Mouse (Mus musculus) CD4-positive, CD25-positive, alpha-beta regulatory T cell, adult 4 months (primary cell): Measurements from ENCODE around the gene Glrx5. TPM values are rescaled to one million over a fixed set of nuclear protein-coding genes. Genes with fewer than 3 reads are reported as not detected.

Source experiments
- ATAC-seq: one replicate; pipeline ENCODE4 v1.8.0; 2017
- polyA plus RNA-seq, 2 experiments: library from polyadenylated mRNA; unstranded; fragments of 100-300 nt; shearing (Covaris generic); gene quantifications; one replicate each; pipeline ENCODE4 v1.2.1; 2017

Glrx5 gene
- polyA plus RNA-seq, 2 experiments from 2014 or later, result 3.3 to 8.5 TPM

DNA sequence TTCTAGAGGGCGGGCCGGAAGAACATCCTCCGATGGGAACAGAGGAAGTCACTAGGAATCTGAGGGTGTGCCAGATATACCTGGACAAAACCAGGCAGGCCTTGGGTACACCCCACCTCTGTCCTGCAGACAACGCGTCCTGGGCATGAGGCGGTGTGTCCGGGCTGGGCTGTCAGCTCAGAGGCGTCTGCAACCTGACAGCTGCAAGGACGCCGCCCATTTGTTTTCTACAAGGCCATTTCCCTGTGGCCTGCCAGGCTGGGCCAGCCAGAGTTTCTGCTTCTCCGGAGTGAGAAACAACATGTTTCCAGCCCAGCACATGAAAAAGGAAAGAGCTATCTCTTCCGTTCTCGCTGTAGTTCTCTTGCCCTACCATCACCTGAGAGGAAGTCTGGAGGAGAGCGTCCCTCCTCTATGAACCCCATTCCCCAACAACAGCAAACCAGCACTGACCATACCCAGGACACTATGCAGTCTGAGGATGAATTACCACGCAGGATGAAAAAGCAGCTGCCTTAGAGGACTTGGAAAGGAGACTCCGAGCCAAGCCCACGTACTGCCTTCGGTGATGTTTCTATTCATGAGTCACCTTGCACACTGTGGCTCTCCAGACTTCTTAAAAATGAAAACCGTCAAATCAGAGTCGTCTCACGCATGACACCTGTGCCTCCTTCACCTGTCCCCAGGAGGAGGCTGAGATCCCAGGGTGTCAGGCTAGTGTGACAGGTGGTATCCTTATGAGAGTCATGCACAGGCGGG, 27.4 kb upstream of the Glrx5 start:
- ATAC-seq, result no peak

DNA sequence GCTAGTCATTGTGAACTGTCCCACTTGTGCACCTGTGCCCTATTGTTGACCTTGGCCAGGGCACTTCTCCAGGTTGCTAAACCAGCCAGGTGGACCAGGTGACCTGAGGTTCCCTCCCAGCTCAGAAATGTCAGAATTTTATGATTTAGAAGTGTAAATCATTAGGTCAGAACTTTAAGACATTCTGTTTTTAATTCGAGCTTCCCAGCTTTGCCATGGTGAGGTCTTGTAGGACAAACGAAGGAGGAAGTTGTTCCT, 26.8 kb upstream of the Glrx5 start:
- no peak for ATAC-seq

DNA sequence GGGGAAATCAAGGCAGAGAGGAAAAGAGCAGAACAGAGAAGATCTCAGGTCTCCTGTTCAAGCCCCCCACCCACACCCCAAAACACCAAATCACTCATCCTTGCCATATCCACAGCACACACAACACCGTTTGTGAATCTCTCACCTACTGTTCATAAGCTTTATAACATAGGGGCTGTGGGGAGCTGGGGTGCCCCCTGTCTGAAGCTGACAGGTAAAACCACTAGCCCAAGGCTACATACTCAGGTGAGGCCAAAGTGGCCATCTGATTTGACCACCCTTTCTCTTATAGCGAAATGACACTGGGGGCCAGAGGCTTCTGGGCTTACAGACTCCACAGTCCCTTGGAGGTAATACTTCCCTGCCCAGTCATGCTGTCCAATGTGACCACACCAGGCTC, 24.3 kb upstream of the Glrx5 start:
- no peak for ATAC-seq

DNA sequence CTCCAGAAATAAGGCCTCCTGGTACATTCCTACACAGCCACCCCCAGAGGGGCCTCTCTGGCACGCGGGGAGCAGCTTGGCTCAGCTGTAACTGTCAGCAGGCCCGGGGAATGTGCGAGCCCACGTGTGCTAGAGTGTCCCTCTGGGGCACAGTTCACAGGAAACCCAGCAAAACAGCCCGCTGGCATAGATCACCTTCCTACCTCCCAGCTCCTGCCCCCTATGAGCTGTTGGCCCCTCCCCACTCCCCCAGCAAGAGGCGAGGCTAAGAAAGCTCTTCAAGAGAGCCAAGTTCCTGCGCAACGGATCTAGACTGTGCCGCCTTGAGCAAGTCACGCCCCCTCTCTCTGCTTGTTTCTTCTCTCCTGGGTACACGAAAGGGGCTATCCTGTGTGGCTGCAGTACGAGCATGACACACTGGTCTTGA, 23.7 kb upstream of the Glrx5 start:
- peak; percentile 64 for ATAC-seq

DNA sequence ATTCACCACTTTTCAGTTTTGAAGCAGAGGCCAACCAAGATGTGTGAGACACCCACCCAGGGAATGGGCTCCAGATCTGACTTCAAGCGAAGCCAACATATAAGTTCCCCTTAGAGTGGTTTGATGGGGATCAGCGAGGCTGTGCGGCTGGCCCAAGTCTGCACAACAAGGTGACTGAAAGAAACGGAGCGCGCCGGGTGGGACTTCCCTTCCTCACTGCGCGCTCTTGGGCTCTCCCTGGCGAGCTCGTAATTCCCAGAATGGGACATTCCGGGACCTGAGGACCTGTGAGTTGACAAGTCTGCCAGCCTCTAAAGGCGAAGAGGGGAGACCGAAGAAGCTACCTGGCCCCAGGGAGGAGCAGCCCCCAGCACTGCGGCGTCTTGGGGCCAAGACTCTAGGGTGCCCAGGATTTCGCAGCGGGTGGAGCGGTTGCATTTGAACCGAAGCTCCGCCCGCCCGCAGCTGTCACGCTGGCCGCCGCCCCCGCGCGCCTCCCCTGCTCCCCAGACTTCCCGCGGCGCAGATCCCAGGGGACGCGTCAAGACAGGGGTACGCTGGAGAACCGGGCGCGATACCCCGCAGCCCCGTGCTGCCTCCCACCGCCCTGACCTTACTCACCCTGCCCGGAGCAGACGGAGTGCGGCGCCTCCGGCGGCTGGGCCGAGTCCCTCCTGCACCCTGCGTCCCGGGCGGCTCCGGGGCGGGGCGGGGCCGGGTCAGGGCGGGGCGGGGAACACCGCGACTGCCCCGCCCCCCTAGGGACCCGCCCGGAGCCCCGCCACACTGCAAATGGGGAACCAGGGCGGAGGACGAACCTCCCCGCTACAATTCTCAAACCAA, 22.9 kb upstream of the Glrx5 start, which contains the start of gene Syne3:
TSS of gene Syne3 (minus strand) at position 440 of the 843 bp plus-strand sequence.
- ATAC-seq, result peak; percentile 40

DNA sequence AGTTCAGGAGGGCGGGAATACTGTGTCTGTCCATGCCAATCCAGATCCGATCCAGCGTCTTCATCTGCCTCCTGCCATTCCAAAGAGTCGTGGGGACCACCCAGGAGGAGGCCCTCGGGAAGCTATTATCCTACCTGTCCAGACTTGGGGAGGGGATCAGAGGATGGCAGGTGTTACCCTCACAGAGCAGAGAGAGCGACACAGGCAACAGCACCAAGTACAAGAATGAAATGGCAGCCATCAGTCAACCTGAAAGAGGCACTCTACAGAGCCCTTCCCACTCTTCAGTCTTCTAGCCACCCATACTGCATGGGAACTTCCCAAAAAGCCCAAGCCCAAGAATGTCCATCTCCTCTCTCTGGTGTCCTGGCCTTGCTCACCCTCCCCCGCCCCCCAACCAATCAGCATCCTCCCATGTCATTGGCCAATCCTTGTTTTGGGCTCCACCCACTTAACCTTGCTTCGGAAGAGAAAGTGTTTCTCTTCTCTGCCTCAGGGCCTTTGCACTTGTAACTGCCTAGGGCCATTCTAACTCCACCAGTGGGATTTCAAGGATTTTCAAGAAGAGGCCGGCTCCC, 22.2 kb upstream of the Glrx5 start:
- no peak for ATAC-seq

DNA sequence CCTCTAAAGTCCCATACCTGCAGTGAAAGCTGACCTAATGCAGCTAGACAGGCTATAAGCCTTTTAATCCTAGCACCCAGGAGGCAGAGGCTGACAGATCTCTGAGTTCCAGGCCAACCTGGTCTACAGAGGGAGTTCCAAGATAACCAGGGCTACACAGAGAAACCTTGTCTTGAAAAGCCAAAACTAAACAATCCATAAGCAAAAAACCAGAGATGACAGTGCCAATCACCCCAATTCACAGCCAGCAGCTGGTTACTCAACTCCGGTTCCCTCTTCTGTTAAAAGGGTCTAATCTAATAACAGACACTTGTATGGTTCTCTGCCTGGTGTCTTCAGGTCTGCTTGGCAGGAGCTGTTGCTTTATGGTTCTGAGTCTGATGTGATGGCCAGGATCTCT, 20.9 kb upstream of the Glrx5 start:
- no peak for ATAC-seq

DNA sequence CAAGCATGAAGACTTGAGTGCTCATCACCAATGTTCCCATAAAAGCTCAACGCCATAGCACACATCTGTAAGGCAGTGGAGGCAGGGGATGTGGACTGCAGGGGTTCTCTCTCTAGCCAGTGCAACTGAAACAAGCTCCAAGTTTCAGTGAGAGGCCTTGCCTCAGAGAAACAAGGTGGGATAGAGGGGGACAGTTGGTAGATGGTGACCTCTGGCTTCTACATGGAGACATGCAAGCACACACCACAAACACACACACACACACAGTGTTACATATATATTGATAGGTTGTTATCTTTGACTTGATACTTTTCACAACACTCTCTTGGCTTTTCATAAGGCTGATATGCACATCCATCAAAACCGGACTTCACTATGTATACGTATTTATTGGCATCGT, 20.2 kb upstream of the Glrx5 start:
- ATAC-seq, result no peak

DNA sequence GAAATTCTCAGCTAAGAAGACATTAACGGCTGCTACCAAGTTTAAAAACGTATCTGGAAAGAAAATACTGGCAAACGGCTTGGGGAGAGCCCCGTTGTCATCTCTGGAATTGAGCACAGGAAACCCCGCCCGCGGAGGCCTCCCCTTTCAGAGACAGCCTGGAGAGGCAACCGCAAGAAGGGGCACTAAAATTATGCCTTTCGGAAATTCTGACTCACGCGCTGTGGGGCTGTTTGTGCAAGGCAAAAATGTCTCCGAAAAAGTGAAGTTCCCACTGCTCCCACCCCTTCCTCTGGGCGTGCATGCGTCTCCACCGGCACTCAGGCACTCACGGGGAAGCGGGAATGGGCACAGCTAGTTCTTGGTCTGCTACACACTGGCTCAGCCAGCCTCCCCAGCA, 19.4 kb upstream of the Glrx5 start:
- ATAC-seq, result peak; percentile 75

DNA sequence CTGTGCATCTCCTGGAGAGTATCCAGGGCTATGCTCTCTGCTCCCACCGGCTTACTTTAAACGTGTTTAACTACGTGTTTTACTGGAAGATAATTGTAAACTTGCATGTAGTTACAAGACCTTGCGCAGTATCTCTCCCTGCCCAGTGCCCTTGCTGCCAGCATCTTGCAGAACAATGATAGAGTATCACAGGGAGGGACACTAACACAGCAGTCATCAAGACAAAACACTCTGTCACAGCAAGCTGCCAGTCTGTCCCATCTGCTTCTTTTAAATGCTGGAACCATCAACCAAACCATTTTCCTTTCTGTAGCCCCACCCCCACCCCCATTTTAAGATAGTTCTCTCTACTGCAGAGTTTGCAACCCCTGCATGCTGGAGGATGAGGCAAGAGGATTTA, 16.3 kb upstream of the Glrx5 start:
- no peak for ATAC-seq

DNA sequence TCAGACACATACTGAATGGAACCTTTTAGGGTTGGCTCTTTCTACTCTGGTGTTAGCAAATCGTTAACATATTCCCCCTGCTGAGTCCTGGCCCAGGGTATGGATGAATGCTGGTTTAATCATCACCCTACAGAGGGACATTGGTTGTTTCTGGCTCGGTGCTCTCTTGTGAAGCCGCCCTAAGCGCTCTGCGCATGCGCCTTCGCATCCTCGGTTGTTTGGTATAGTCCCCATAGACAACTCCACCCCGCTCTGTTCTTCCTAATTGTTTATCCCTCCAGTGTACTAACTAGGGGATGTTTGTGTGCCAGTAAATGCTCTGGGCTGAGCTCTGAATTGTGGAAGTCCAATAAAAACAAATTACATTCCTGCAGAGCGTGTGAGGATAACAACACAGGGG, 15.8 kb upstream of the Glrx5 start:
- ATAC-seq, result no peak

DNA sequence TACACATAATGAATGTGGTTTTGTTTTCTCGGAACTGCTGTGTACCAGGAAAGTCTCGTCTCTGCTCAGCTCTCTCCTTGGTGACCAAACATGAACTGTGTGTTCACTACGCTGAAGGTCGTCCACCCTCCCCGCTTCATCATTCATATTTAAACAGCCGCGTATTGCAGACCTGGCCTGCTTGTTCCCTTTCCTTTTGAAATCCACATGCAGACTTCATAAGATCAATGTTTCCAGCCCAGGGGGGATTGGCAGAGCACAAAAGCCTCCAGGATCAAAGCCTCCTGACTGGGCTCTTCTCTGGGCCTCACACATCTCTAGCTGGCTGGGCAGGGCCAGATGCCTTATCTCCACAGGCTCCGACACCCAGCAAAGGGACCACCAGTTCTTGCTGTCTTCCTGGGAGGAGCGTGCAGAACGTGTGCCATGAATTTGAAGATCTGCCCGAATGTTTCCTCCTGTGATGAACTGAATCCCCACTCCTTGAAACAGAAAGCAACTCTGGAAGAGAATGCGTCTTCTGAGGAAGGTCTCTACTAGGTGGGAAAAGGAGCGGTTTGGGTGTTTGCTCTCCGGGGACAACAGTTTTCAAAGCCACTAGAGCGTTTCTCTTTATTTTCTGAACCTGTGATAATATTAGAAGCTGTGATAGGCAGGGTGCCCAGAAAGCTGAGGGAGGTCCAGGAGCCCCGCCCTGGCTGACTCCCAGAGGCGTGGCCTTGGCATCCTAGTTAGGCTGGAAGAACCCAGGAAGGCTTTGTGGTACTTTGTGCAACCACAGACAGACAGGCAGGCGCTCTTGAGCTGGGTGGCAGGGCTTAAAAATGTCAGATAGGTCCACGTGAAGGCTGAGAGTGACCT, 12.9 kb upstream of the Glrx5 start:
- ATAC-seq, result peak; percentile 46

DNA sequence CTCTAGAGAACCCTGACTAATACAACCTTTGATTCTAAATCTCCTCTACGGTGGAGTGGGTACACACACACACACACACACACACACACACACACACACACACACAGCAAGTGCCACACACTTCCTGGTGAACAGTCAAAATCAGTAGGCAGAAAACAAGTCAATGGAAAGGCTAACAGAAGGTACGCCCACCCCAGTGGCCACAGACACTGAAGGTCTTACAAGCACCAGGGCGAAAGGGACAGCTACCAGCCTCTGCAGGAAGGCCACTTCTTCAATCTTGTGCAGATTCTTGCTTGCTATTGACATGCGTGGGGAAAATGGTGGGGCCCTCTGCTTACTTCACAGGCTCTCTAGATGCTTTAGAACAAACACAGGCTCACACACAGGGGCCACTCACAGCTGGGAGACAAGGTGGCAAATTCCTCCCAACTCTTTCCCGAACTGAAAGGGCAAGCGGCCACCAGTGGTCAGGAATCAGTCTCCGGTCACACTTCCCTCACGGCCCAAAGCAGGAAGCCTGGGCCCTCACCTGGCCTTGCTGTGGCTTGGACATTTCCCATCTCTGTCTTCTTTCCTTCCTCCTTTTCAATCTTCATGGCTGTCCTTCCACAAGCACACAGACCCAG, 10.9 kb upstream of the Glrx5 start:
- ATAC-seq, result peak; percentile 48

DNA sequence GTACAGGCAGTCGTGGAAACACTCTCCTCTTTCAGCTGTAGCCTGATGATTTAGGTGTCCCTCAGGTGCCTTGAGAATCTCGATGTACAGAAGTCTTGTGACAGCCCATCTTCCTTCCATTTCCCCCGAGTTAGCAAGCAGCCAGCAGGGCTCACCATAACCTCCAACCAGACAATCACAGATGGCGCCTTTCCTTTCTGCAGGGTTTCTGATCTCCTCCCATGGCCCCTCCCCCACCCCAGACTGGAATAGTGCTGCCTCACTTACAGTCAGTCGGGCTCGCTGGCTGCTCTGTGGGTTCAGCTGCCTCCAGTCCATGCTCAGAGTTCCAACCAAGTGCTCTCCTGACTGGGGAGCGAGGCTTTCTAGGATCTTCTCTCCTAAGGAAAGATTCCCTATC, 10.3 kb upstream of the Glrx5 start:
- ATAC-seq, result peak; percentile 31

DNA sequence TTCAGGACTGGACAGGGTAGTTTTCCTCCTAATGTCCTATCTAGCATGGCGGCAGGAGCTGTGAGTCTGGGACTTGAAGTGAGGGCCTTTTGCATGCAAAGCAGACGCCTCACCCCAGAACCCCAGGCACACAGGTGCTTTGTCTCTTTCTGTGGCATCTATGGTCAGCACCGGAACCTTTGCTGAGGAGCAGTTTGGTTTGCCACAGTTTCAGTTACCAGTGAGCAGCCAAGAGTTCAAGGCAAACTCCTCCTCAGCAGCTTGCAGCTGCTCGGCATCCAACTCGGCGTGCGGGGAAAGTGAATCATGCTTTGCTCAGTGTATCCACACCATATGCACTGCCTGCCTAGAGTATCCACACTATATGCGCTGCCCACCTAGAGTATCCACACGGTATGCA, 9.7 kb upstream of the Glrx5 start:
- no peak for ATAC-seq

DNA sequence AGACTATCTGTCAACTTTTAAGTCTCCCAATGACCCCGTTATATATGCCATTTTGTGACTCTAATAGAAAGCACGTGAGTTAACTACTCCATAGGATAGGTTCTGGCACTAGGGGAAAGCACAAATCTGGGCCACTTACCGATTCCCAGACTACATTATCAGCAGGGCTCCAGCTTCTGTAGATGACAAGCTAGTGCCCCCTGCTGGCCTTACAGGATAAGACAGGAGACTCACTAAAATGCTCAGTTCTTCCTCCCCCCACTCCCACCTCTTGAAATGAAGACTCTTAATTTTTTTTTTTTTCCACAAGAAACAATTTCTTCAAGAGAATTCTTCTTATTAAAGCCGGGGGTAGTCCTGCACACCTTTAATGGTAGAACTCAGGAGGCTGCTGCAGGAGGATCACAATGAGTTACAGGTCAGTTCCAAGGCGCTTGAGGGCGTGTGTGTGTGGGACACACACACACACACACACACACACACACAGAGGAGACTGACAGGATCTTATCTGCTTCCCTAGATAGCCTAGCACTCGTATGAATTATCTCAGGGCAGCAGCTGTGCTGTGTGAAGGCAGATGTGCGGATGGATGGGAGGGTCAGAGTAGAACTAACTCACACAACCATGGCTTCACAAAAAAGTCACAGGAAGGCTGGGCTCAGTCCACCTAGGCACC, 7.1 kb upstream of the Glrx5 start:
- peak; percentile 60 for ATAC-seq

DNA sequence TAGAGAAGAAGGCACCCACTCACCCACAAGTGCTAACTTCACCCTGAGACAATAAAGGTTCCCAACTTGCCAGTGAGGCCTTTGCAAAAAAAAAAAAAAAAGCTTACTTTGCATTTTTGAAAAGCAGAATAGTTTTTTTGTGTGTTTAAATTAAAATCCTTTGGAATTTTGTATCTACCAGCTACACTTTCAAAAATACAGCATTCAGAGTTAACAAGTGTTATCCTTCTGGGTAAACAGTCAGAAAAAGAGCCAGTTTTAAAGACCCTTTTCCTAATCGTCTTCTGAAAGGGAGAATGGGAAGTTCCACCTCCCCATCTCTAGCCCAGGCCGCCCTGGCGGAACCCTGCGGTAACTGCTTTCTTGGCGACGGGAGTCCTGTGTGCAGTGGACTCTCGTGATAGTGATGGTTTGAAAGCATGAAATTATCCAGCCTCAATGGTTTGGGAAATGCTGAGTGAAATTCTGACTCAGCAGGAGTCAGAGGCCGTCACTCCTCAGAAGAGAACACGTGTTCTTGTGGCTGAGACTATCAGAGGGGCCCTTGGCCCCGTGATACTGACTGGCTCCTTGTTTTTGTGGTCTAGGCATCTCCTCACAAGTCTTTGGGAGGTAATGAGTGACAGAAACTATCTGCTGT, 6.4 kb upstream of the Glrx5 start:
- ATAC-seq, result no peak

DNA sequence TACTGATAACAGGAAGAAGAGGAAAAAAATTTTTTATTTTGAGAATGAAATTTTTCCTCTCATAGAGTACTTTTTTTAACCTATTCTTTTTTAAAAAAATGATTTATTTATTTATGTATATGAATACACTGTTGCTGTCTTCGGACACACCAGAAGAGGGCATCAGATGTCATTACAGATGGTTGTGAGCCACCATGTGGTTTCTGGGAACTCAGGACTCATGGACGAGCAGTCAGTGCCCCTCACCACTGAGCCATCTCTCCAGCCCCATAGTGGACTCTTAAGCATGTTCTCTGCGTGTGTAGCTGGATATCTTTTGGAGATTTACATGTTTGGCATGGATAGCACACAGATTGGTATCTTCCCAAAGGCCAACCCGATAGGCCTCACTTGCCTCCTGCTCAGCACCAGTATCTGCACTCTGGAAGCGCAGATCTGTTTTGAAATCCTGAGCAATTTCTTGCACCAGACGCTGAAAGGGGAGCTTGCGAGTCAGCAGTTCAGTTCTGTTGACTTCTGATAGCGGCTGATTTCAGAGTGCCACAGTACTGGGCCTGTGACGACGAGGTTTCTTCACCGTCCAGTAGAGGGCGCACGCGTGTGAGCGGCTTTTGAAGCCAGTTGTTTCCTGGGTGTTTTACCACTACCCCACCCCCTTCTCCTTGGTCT, 5.0 kb upstream of the Glrx5 start:
- peak; percentile 33 for ATAC-seq

DNA sequence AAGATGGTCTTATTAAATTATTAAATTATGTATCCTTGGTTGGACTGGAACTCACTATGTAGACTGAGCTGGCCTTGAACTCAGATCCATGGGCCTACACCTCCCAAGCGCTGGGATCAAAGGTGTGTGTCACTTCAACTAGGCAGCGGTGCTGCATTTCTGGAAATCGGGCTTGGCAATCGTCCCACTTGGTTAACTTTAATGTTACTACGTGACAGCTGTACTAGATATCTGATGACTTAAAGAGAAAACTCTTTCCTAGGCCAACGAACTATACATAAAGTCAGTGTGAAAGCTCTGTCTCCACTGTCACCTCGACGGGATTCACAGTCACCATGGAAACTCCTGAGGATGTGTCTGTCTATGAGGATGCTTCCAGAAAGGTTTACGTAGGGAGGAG, 2.6 kb upstream of the Glrx5 start:
- ATAC-seq, result no peak
